15 mouse cellular contexts compared by ENCODE assay signal in the genomic region with DNA sequence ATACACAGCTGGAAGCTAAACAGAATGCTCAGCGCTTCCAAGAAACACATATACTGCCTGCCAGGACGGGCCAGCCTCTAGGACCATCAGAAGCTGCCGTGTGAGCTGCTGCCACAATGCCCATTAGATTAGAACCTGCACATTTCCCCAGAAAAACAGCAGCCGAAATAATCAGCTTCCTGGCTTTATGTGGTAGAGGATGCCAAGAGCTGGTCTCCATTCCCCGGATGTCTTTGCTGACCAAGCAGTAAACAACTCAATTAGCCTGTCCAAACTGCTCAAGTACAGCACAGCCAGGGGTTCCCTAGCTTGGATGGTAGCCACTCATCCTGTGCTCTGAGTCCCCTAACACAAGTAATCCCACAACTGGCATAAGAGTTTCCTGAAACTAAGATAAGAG. TPM values are rescaled to one million over a fixed set of nuclear protein-coding genes. Genes with fewer than 3 reads are reported as not detected.
A peak's percentile ranks its signal among the peaks of the same experiment; 100 is the strongest.
DNase-seq lines count a peak whose midpoint lies in the region; TF ChIP-seq lines count a peak whose summit lies in the region.
"Had no signal": no experiment of that assay in that cellular context is flagged by ENCODE, and none has a peak within 500 bp of the region (broad histone marks: within the 10 kb centered on the region; RNA-seq: fewer than 3 reads in every experiment).

No protein-coding gene starts in this region.

- peak overlapping the region; percentile 81 for H3K27ac ChIP-seq in gastrocnemius, adult 2 months
- H3K27ac ChIP-seq in liver, adult 2 months (replicated peaks; ENCODE audit: insufficient read depth, low read depth, low read length) = peak overlapping the region; percentile 88
- H3K27ac ChIP-seq: hindbrain, embryonic 15.5 days; neural tube, embryonic 12.5 days had no signal

- WGBS in liver, adult 2 months = 10% methylated on average over 5 of the region's 5 CpGs

- H3K4me3 ChIP-seq in gastrocnemius, adult 2 months = no peak overlapping the region; the same call in 1 of the 2 replicates
- no peak overlapping the region for H3K4me3 ChIP-seq in liver, adult 2 months (ENCODE audit: insufficient read depth, low read depth, low read length)
- H3K4me3 ChIP-seq: hindbrain, embryonic 15.5 days; neural tube, embryonic 12.5 days had no signal

- H3K36me3 ChIP-seq in liver, adult 2 months (ENCODE audit: control insufficient read depth, insufficient read depth, low read length) = peaks cover 9% of the 10 kb centered on the region

- peak; percentile 34 for DNase-seq in gastrocnemius, adult 2 months
- no peak for DNase-seq in gastrocnemius, postnatal 14 days
- peak; percentile 69 for DNase-seq in liver, adult 2 months (ENCODE audit: extremely low read depth, low read depth, low spot score)
- no peak for DNase-seq in liver
- DNase-seq in kidney, postnatal 10 days = peak; percentile 55
- peak; percentile 48 for DNase-seq in lung, postnatal 10 days
- no peak for DNase-seq in gastrocnemius, postnatal 36 days
- DNase-seq in yolk sac, embryonic 10.5 days (ENCODE audit: low spot score) = no peak
- DNase-seq: cerebellum, adult 9-10 months; retina, postnatal 1 day; thymus, adult 2 months had no signal

- H3K4me1 ChIP-seq in liver, adult 2 months (ENCODE audit: control insufficient read depth, insufficient read depth, low read length) = peaks cover 60% of the 10 kb centered on the region
- H3K4me1 ChIP-seq: neural tube, embryonic 12.5 days had no signal

- no peaks in the 10 kb centered on the region for H3K27me3 ChIP-seq in liver, adult 2 months (ENCODE audit: control insufficient read depth, insufficient read depth, low read length)
- H3K27me3 ChIP-seq: hindbrain, embryonic 15.5 days; neural tube, embryonic 12.5 days had no signal

- no peak for TF ChIP-seq POLR2A in liver, adult 2 months (IDR thresholded peaks at IDR 0.05; ENCODE audit: extremely low read depth, insufficient read depth, low read length)

- intact Hi-C loops in gastrocnemius, adult 2 months (cut with DNase I) = no loop called here
- intact Hi-C loops in gastrocnemius, postnatal 14 days (cut with DNase I; ENCODE audit: low total_unique reads) = no loop called here
- intact Hi-C loops in gastrocnemius, postnatal 36 days (cut with DNase I) = no loop called here

- H3K79me2 ChIP-seq in liver, adult 2 months (ENCODE audit: control insufficient read depth, insufficient read depth, low read length) = peaks cover 42% of the 10 kb centered on the region; the same call in 1 of the 2 replicates

- H3K9ac ChIP-seq in liver, adult 2 months (ENCODE audit: low read depth, low read length) = peak overlapping the region; percentile 57
- H3K9ac ChIP-seq: hindbrain, embryonic 15.5 days; neural tube, embryonic 12.5 days had no signal

- TF ChIP-seq CTCF in gastrocnemius, adult 2 months (IDR thresholded peaks at IDR 0.05) = no peak
- TF ChIP-seq CTCF in liver, adult 2 months (IDR thresholded peaks at IDR 0.05; ENCODE audit: low read depth, low read length) = no peak

RNA-seq across cellular contexts. Expression of gene Ranbp10, which starts 19.4 kb away (rescaled TPM):
- total RNA-seq in gastrocnemius, adult 2 months (2021) = 10 to 100 TPM; 23.0 to 24.3 TPM
- total RNA-seq in gastrocnemius, postnatal 14 days (2021) = 10 to 100 TPM; 20.1 to 20.2 TPM
- 19.7 and 26.9 TPM in 2 replicates for total RNA-seq in liver, adult 2 months (2014; rRNA removed)
- polyA plus RNA-seq in liver, adult 2 months (2012; rRNA removed) = 37.1 and 38.0 TPM in 2 replicates
- 10 to 100 TPM; 19.7 to 22.0 TPM for total RNA-seq in gastrocnemius, postnatal 36 days (2021)

RNA-seq across cellular contexts. Expression of gene Tsnaxip1, which starts 19.8 kb away (rescaled TPM):
- total RNA-seq in gastrocnemius, adult 2 months (2021) = not detected
- not detected for total RNA-seq in gastrocnemius, postnatal 14 days (2021)
- total RNA-seq in liver, adult 2 months (2014; rRNA removed) = not detected in 2 replicates
- polyA plus RNA-seq in liver, adult 2 months (2012; rRNA removed) = not detected in 2 replicates
- total RNA-seq in gastrocnemius, postnatal 36 days (2021) = not detected
- total RNA-seq: left cerebral cortex, postnatal 36 days had no signal
- polyA plus RNA-seq: activated CD4-positive, CD25-positive, alpha-beta regulatory T cell, adult 4 months had no signal

RNA-seq across cellular contexts. Expression of gene Cenpt, which starts 45.3 kb away (rescaled TPM):
- total RNA-seq in gastrocnemius, adult 2 months (2021) = 1 to 10 TPM; 1.0 to 1.8 TPM
- 1 to 10 TPM; 1.9 to 3.9 TPM for total RNA-seq in gastrocnemius, postnatal 14 days (2021)
- 0.92 and 1.4 TPM in 2 replicates for total RNA-seq in liver, adult 2 months (2014; rRNA removed)
- polyA plus RNA-seq in liver, adult 2 months (2012; rRNA removed) = 1.9 and 2.1 TPM in 2 replicates
- 1 to 10 TPM; 1.1 to 1.2 TPM for total RNA-seq in gastrocnemius, postnatal 36 days (2021)

RNA-seq across cellular contexts. Expression of gene Thap11, which starts 47.2 kb away (rescaled TPM):
- total RNA-seq in gastrocnemius, adult 2 months (2021) = 10 to 100 TPM; 21.9 to 25.0 TPM
- 10 to 100 TPM; 19.6 to 22.7 TPM for total RNA-seq in gastrocnemius, postnatal 14 days (2021)
- total RNA-seq in liver, adult 2 months (2014; rRNA removed) = 11.3 and 15.6 TPM in 2 replicates
- polyA plus RNA-seq in liver, adult 2 months (2012; rRNA removed) = 26.9 and 28.5 TPM in 2 replicates
- total RNA-seq in gastrocnemius, postnatal 36 days (2021) = 10 to 100 TPM; 19.0 TPM

RNA-seq across cellular contexts. Expression of gene Gfod2, which starts 49.3 kb away (rescaled TPM):
- total RNA-seq in gastrocnemius, adult 2 months (2021) = 1 to 10 TPM; 7.2 to 7.4 TPM
- total RNA-seq in gastrocnemius, postnatal 14 days (2021) = 1 to 10 TPM; 7.8 to 7.9 TPM
- total RNA-seq in liver, adult 2 months (2014; rRNA removed) = 2.6 and 3.4 TPM in 2 replicates
- polyA plus RNA-seq in liver, adult 2 months (2012; rRNA removed) = 6.3 and 9.2 TPM in 2 replicates
- total RNA-seq in gastrocnemius, postnatal 36 days (2021) = 1 to 10 TPM; 6.6 to 6.8 TPM

Comparison
In these comparisons a context has a peak if more than half of its experiments do, and no peak if none do; other contexts are left out.
1. DNase-seq: peak in gastrocnemius, adult 2 months (single experiment), liver, adult 2 months (single experiment), kidney, postnatal 10 days (single experiment) and lung, postnatal 10 days (single experiment); none in gastrocnemius, postnatal 14 days (single experiment), liver (single experiment), gastrocnemius, postnatal 36 days (0 of 2) and yolk sac, embryonic 10.5 days (single experiment).